Mouse (Mus musculus) forebrain, embryonic 10.5 days (tissue): ENCODE data around the gene Ankmy1. TPM values are rescaled to one million over a fixed set of nuclear protein-coding genes. Genes with fewer than 3 reads are reported as not detected.

Source experiments
- DNase-seq: peaks from one replicate; pipeline ENCODE4 v3.0.0-alpha.2; 2017; ENCODE audit warnings: low spot score; ENCODE audit errors: extremely low spot score
- H3K27ac ChIP-seq: fragments of 300-500 bp; sonication (generic); 2 replicates; pipeline ENCODE4 v1.5.1; 2016; ENCODE audit warnings: mild to moderate bottlenecking
- H3K27me3 ChIP-seq: fragments of 300-500 bp; sonication (generic); 2 replicates; pipeline ENCODE4 v1.6.1; 2016; ENCODE audit warnings: mild to moderate bottlenecking; ENCODE audit not compliant: poor library complexity, severe bottlenecking
- H3K36me3 ChIP-seq: fragments of 300-500 bp; sonication (generic); replicated peaks from 2 replicates; pipeline ENCODE4 v1.6.1; 2016; ENCODE audit warnings: mild to moderate bottlenecking, moderate library complexity
- H3K4me1 ChIP-seq: fragments of 300-500 bp; sonication (generic); 2 replicates; pipeline ENCODE4 v1.6.1; 2016
- H3K4me3 ChIP-seq: fragments of 300-500 bp; sonication (generic); 2 replicates; pipeline ENCODE4 v1.5.1; 2016; ENCODE audit warnings: mild to moderate bottlenecking, moderate library complexity
- H3K9me3 ChIP-seq: fragments of 300-500 bp; sonication (generic); 2 replicates; pipeline ENCODE4 v1.6.1; 2016; ENCODE audit warnings: mild to moderate bottlenecking, moderate library complexity
- WGBS: fragments of 180-500 bp; shearing (Covaris S2); methylation state at CpG from one replicate; pipeline ENCODE4 v1.1.7; 2016; 5-methylcytosine and 5-hydroxymethylcytosine counted together
- polyA plus RNA-seq: library from polyadenylated mRNA; unstranded; fragments of >200 nt; fragmentation: Nextera tagmentation; extraction: Ambion mirVana; gene quantifications from 2 replicates; pipeline ENCODE4 v1.2.1, GENCODE M21; 2016

The Ankmy1 gene
- polyA plus RNA-seq, 1 experiment from 2014 or later, result 0.90 TPM

- Histone ChIP-seq H3K36me3 (peaks cover 83% of the 10 kb centered on the region), H3K4me3 (no peak overlapping the region), H3K9me3 (no peaks in the 10 kb centered on the region), H3K27me3 (no peaks in the 10 kb centered on the region; the same call in 1 of the 2 replicates), H3K27ac (peak overlapping the region; percentile 77), H3K4me1 (peaks cover 53% of the 10 kb centered on the region)
- no peak for DNase-seq
- 79% methylated on average over 2 of the region's 2 CpGs for WGBS
These were observed 53.2 kb downstream of the Ankmy1 start for GRCm38 (mm10) chr1:92849491-92849890.

GRCm38 (mm10) chr1:92847873-92848839, 54.5 kb downstream of the Ankmy1 start:
- peak; percentile 59 for DNase-seq
- H3K4me1 ChIP-seq, result peaks cover 61% of the 10 kb centered on the region
- peak overlapping the region; percentile 77 for H3K27ac ChIP-seq
- H3K4me3 ChIP-seq, result peak overlapping the region; percentile 46
- peaks cover 83% of the 10 kb centered on the region for H3K36me3 ChIP-seq
- no peaks in the 10 kb centered on the region; the same call in 1 of the 2 replicates for H3K27me3 ChIP-seq
- 6% methylated on average over 41 of the region's 41 CpGs for WGBS
- no peaks in the 10 kb centered on the region for H3K9me3 ChIP-seq

GRCm38 (mm10) chr1:92845889-92846288, 56.8 kb downstream of the Ankmy1 start:
- Histone ChIP-seq H3K27me3 (no peaks in the 10 kb centered on the region; the same call in 1 of the 2 replicates), H3K27ac (no peak overlapping the region), H3K36me3 (peaks cover 81% of the 10 kb centered on the region), H3K4me1 (peaks cover 61% of the 10 kb centered on the region), H3K4me3 (no peak overlapping the region), H3K9me3 (no peaks in the 10 kb centered on the region)
- no peak for DNase-seq
- 87% methylated on average over 7 of the region's 7 CpGs for WGBS

- peaks cover 34% of the 10 kb centered on the region for H3K4me1 ChIP-seq
- no peak overlapping the region for H3K4me3 ChIP-seq
- no peak overlapping the region for H3K27ac ChIP-seq
- H3K27me3 ChIP-seq, result no peaks in the 10 kb centered on the region
- 79% methylated on average over 3 of the region's 3 CpGs for WGBS
- H3K9me3 ChIP-seq, result no peaks in the 10 kb centered on the region
- peaks cover 93% of the 10 kb centered on the region for H3K36me3 ChIP-seq
- DNase-seq, result no peak
These were observed 61.3 kb downstream of the Ankmy1 start for GRCm38 (mm10) chr1:92841427-92841826.

- no peak for DNase-seq
- H3K4me1 ChIP-seq, result peaks cover 30% of the 10 kb centered on the region
- 86% methylated on average over 8 of the region's 8 CpGs for WGBS
- no peak overlapping the region for H3K4me3 ChIP-seq
- H3K36me3 ChIP-seq, result peaks cover 94% of the 10 kb centered on the region
- no peak overlapping the region for H3K27ac ChIP-seq
- H3K9me3 ChIP-seq, result no peaks in the 10 kb centered on the region
- no peaks in the 10 kb centered on the region for H3K27me3 ChIP-seq
These were observed 62.3 kb downstream of the Ankmy1 start for GRCm38 (mm10) chr1:92840231-92840890.

GRCm38 (mm10) chr1:92839211-92839610, 63.5 kb downstream of the Ankmy1 start:
- Histone ChIP-seq H3K4me3 (no peak overlapping the region), H3K9me3 (no peaks in the 10 kb centered on the region), H3K4me1 (peaks cover 33% of the 10 kb centered on the region), H3K27me3 (no peaks in the 10 kb centered on the region), H3K27ac (no peak overlapping the region), H3K36me3 (peaks cover 94% of the 10 kb centered on the region)
- DNase-seq, result no peak
- 83% methylated on average over 7 of the region's 7 CpGs for WGBS

- Histone ChIP-seq H3K27ac (no peak overlapping the region), H3K4me1 (peaks cover 38% of the 10 kb centered on the region), H3K4me3 (no peak overlapping the region), H3K36me3 (peaks cover 90% of the 10 kb centered on the region), H3K9me3 (no peaks in the 10 kb centered on the region), H3K27me3 (peaks cover 5% of the 10 kb centered on the region; the same call in 1 of the 2 replicates)
- DNase-seq, result no peak
- WGBS, result 88% methylated on average over 14 of the region's 14 CpGs
These were observed 64.5 kb downstream of the Ankmy1 start for GRCm38 (mm10) chr1:92837931-92838833.

GRCm38 (mm10) chr1:92833987-92834706, 68.6 kb downstream of the Ankmy1 start:
- Histone ChIP-seq H3K36me3 (peaks cover 57% of the 10 kb centered on the region), H3K27me3 (peaks cover 24% of the 10 kb centered on the region), H3K9me3 (no peaks in the 10 kb centered on the region), H3K4me1 (peaks cover 58% of the 10 kb centered on the region), H3K4me3 (peak overlapping the region; percentile 95), H3K27ac (peak overlapping the region; percentile 99; the same call in 1 of the 2 replicates)
- DNase-seq, result peak; percentile 82
- WGBS, result 65% methylated on average over 7 of the region's 7 CpGs

- WGBS, result under 1% methylated on average over 62 of the region's 62 CpGs
- H3K9me3 ChIP-seq, result no peaks in the 10 kb centered on the region
- DNase-seq, result peak; percentile 69
- peaks cover 50% of the 10 kb centered on the region for H3K4me1 ChIP-seq
- peak overlapping the region; percentile 99 for H3K27ac ChIP-seq
- peaks cover 30% of the 10 kb centered on the region for H3K27me3 ChIP-seq
- H3K4me3 ChIP-seq, result peak overlapping the region; percentile 95
- H3K36me3 ChIP-seq, result peaks cover 38% of the 10 kb centered on the region
These were observed 70.4 kb downstream of the Ankmy1 start for GRCm38 (mm10) chr1:92832011-92833010.

GRCm38 (mm10) chr1:92831188-92832001, 71.3 kb downstream of the Ankmy1 start, which contains the start of gene Gpc1:
TSS of gene Gpc1 (plus strand) at chr1:92831645.
- peaks cover 33% of the 10 kb centered on the region for H3K27me3 ChIP-seq
- peaks cover 50% of the 10 kb centered on the region for H3K4me1 ChIP-seq
- H3K36me3 ChIP-seq, result peaks cover 29% of the 10 kb centered on the region
- H3K27ac ChIP-seq, result peak within 1 kb of the TSS; percentile 99
- WGBS, result 1% methylated on average over 60 of the region's 99 CpGs
- peak; percentile 89 for DNase-seq
- H3K9me3 ChIP-seq, result no peaks in the 10 kb centered on the region
- H3K4me3 ChIP-seq, result peak within 1 kb of the TSS; percentile 95
